Mouse (Mus musculus) limb, embryonic 11.5 days (tissue): Measurements from ENCODE around the gene Dmrtc1b. TPM values are rescaled to one million over a fixed set of nuclear protein-coding genes. Genes with fewer than 3 reads are reported as not detected.
"Not testable (repeated sequence)": the region's sequence is repeated elsewhere in the genome, so short reads cannot be mapped to it uniquely, and the experiment has no call there.

Source experiments
- ATAC-seq: fragments of 200-750 bp; cut with Nextera tagmentation; 2 replicates; pipeline ENCODE4 v1.8.0; 2017; ENCODE audit warnings: low read depth; ENCODE audit not compliant: insufficient number of reproducible peaks, low FRiP score, low TSS enrichment
- DNase-seq: peaks from one replicate; pipeline ENCODE4 v3.0.0-alpha.2; 2015; ENCODE audit warnings: low spot score
- H3K27ac ChIP-seq: fragments of 300-500 bp; sonication (generic); replicated peaks from 2 replicates; pipeline ENCODE4 v1.5.1; 2014; ENCODE audit warnings: low read depth, mild to moderate bottlenecking, low read length
- H3K27me3 ChIP-seq: fragments of 300-500 bp; sonication (generic); 2 replicates; pipeline ENCODE4 v1.6.1; 2014; ENCODE audit warnings: mild to moderate bottlenecking, low read length, mixed read lengths; ENCODE audit not compliant: control insufficient read depth, insufficient read depth
- H3K36me3 ChIP-seq: fragments of 300-500 bp; sonication (generic); 2 replicates; pipeline ENCODE4 v1.6.1; 2014; ENCODE audit warnings: mild to moderate bottlenecking, low read length, moderate library complexity, mixed read lengths; ENCODE audit not compliant: control insufficient read depth, insufficient read depth
- H3K4me1 ChIP-seq: fragments of 300-500 bp; sonication (generic); 2 replicates; pipeline ENCODE4 v1.6.1; 2014; ENCODE audit warnings: low read length, mixed read lengths; ENCODE audit not compliant: control insufficient read depth, insufficient read depth
- H3K4me2 ChIP-seq: fragments of 300-500 bp; sonication (generic); 2 replicates; pipeline ENCODE4 v1.6.1; 2014; ENCODE audit warnings: low read depth, mild to moderate bottlenecking, moderate library complexity; ENCODE audit not compliant: severe bottlenecking
- H3K4me3 ChIP-seq: fragments of 300-500 bp; sonication (generic); 2 replicates; pipeline ENCODE4 v1.5.1; 2014; ENCODE audit warnings: low read depth, low read length
- H3K9ac ChIP-seq: fragments of 300-500 bp; sonication (generic); 2 replicates; pipeline ENCODE4 v1.6.1; 2014; ENCODE audit warnings: mild to moderate bottlenecking, low read length
- H3K9me3 ChIP-seq: fragments of 300-500 bp; sonication (generic); 2 replicates; pipeline ENCODE4 v1.6.1; 2016; ENCODE audit warnings: low read length; ENCODE audit not compliant: control insufficient read depth
- WGBS: fragments of 180-500 bp; shearing (Covaris S2); extraction: QIAGEN DNeasy Blood & Tissue Kit; methylation state at CpG from one replicate; pipeline ENCODE4 v1.1.7; 2014; 5-methylcytosine and 5-hydroxymethylcytosine counted together
- polyA plus RNA-seq: library from polyadenylated mRNA; unstranded; fragments of >200 nt; fragmentation: Nextera tagmentation; extraction: Ambion mirVana; gene quantifications from 2 replicates; pipeline ENCODE4 v1.2.1, GENCODE M21; 2014

Gene Dmrtc1b
- not detected in 2 replicates for polyA plus RNA-seq

DNA sequence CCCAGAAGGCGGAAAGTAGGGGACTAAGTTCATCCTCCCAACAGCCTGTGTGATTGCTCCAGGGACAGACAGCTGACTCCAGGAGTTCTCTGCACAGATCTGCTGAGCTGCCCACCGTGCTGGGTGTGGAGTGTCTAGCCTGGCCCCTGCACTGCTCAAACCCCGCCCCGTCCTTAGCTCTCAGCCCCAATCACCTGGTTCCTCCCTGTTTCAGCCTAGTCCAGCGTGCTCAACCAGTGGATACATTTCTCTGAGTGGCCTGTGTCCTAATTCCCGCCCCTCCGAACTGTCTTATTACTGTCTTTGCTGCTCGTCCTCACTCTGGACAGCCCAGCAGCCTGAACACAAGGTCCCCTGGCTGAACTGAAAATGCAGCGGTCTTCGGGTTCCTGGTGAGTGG is at the start of gene Dmrtc1b, which contains the start of gene Gm9112:
TSS of gene Dmrtc1b (plus strand) at position 331 of the 400 bp plus-strand sequence.
TSS of gene Gm9112 (minus strand) at position 101 of the 400 bp plus-strand sequence.
- not testable (repeated sequence) for H3K4me3 ChIP-seq, H3K9ac ChIP-seq, ATAC-seq, H3K4me1 ChIP-seq, H3K27ac ChIP-seq, H3K9me3 ChIP-seq, H3K36me3 ChIP-seq, H3K27me3 ChIP-seq, H3K4me2 ChIP-seq, DNase-seq
- WGBS: 82% methylated on average over 7 of the region's 10 CpGs

DNA sequence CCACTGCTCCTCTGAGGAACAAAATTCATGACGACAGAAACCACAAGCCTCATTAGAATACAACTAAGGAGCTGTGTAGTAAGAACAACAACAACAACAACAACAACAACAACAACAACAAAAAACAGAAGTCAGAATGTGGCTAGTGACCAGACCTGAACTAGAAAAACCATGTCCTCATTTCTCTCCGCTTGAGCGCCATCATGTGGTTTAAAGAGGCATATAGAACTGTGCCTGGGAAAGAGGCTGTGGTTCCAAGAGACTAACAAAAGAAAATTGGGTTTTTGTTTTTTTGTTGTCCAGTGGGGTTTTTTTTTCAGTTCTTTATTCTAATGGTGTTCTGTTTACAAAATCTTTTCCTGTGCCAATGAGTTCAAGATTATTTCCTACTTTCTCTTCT is 47.0 kb upstream of the Dmrtc1b start:
- Histone ChIP-seq H3K27ac (no peak overlapping the region), H3K4me1 (no peaks in the 10 kb centered on the region), H3K4me3 (no peak overlapping the region), H3K27me3 (no peaks in the 10 kb centered on the region), H3K9me3 (no peaks in the 10 kb centered on the region), H3K4me2 (no peak overlapping the region), H3K36me3 (no peaks in the 10 kb centered on the region), H3K9ac (no peak overlapping the region)
- ATAC-seq (no peak), DNase-seq (peak; percentile 25)
- WGBS: 25% methylated on average over 3 of the region's 3 CpGs

DNA sequence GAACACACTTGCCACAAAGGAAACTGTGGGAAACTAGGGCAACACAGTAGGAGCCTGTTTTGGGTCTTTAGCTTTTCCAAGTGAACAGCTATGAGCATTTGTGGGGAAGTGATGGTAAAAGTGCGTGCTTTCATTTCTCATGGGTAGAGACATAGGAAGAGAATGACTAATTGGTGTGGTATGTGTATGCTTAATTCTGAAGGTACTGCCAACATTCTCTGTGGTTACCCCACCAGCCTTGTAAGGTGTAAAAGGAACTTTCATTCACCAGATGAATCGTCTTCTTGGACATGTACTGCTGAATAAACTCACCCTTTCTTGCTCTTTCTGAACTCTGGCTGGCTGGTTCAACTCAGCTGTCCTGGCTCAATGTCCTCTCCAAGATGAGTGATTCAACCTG is 41.0 kb upstream of the Dmrtc1b start:
- WGBS: 87% methylated on average over 2 of the region's 2 CpGs
- ATAC-seq: no peak

DNA sequence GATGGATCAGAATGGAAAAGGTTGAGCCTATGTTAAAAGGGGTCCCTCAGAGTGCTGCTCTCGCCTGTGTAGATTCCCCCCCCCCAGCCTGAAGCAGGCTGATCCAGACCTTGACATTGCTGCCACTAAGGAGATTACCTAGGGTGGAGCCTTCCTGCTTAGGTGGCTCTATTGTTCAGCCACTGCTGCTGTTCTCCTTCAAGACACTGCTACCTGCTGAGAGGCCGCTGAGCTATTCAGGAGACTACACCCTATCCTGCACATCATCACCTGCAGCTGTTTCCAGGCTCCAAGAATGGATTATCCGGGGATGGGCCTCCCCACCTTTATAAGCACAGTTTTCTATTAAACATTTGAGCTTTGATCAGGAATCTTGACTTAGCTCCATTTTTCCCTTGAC is 23.0 kb upstream of the Dmrtc1b start:
- H3K4me3 ChIP-seq, H3K4me2 ChIP-seq, DNase-seq, H3K9me3 ChIP-seq, H3K9ac ChIP-seq, H3K4me1 ChIP-seq, H3K36me3 ChIP-seq, ATAC-seq, H3K27me3 ChIP-seq, H3K27ac ChIP-seq: not testable (repeated sequence)
- 59% methylated on average over 3 of the region's 3 CpGs for WGBS

More for the DNA sequence above, 41.0 kb upstream of the Dmrtc1b start:
- no peak for DNase-seq
- Histone ChIP-seq H3K27ac (no peak overlapping the region), H3K36me3 (no peaks in the 10 kb centered on the region), H3K4me1 (no peaks in the 10 kb centered on the region), H3K9ac (no peak overlapping the region), H3K4me2 (no peak overlapping the region), H3K9me3 (no peaks in the 10 kb centered on the region), H3K4me3 (no peak overlapping the region), H3K27me3 (no peaks in the 10 kb centered on the region)

DNA sequence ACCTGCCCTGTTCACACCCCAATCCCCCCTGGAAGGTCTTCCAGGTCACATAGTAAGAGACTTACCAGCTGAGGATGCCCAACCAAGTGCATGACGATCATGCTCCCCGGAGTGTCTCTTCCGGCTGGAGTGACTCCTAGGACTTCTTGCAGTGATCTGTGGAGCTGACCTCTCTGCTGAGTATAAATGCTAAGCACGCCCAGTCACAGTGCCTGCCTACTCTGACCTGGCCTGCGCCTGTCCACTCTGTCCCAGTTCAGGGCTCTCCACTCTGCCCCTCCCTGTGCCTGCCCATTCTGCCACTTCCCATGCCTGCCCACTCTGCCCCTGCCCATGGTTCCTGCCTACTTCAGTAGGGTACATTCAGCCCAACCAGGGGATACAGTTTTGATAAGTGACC is 20.8 kb upstream of the Dmrtc1b start, which contains the start of gene Gm3880:
TSS of gene Gm3880 (minus strand) at position 101 of the 400 bp plus-strand sequence.
- not testable (repeated sequence) for DNase-seq, H3K27me3 ChIP-seq, H3K27ac ChIP-seq, ATAC-seq, H3K36me3 ChIP-seq, H3K9ac ChIP-seq, H3K4me3 ChIP-seq, H3K4me1 ChIP-seq, H3K4me2 ChIP-seq, H3K9me3 ChIP-seq
- 89% methylated on average over 5 of the region's 5 CpGs for WGBS

DNA sequence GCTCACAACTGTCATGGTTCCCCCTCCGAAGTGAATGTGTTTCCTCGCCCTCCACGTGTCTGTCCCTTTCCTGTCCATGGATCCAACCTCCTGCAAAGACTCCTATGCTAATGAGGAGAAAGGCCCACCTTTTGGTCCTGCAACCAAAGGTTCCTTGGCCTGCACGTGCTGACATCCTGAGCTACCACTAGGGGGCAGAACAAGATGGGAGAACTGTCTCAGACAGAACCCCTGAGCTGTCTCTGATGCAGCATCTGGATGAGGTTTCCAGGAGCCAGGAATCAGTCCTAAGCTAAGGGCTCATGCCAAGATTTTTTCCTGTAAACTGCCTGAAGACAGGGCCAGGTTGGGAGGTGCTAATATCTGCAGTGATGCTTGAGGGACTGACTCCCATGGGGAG is 18.4 kb upstream of the Dmrtc1b start:
- H3K4me1 ChIP-seq, H3K4me2 ChIP-seq, H3K9ac ChIP-seq, H3K9me3 ChIP-seq, H3K27me3 ChIP-seq, ATAC-seq, H3K36me3 ChIP-seq, H3K27ac ChIP-seq, H3K4me3 ChIP-seq: not testable (repeated sequence)
- DNase-seq: peak; percentile 29
- 25% methylated on average over 4 of the region's 4 CpGs for WGBS

DNA sequence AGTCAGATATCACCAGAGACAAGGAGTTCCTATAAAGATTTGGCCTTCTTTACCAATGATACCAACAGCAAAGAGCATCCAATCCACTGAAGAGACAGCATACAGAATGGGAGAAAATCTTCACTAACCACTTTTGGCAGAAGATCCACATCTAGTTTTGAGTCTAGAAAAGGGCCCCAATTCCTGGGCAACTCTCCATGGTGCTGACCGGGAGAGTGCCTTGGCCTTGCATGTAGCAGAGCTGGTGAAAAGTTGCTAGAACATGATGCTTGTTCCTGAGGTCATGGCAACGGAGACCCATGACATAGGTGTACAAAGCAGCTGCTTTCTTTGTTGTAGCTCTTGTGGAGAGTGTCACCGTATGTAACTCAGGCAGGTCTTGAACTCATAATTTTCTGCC is 7.0 kb upstream of the Dmrtc1b start:
- H3K27ac ChIP-seq, H3K27me3 ChIP-seq, H3K36me3 ChIP-seq, ATAC-seq, H3K9me3 ChIP-seq, H3K4me3 ChIP-seq, H3K4me1 ChIP-seq, H3K9ac ChIP-seq, H3K4me2 ChIP-seq: not testable (repeated sequence)
- 70% methylated on average over 3 of the region's 3 CpGs for WGBS
- DNase-seq: peak; percentile 38

DNA sequence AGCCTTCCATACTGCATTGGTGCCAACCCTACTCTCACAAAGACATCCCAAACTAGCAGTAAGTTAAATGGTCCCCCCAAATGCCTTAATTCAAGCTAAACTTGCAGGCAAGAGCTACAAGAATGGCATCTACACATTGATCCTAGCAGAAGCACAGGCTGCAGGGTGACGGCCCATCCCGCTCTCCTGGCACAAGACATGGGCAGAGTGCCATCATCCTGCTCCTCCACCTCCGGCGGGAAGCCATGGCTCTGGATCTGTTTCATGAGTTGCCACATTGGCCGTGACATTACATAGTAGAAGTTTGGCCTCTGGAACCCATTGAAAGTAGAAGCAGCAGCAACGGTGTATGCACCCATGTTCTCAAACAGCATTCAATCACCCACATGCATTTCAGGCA is 16.6 kb downstream of the Dmrtc1b start:
- H3K27ac ChIP-seq, H3K9me3 ChIP-seq, H3K36me3 ChIP-seq, H3K27me3 ChIP-seq, H3K4me1 ChIP-seq, H3K4me3 ChIP-seq, H3K9ac ChIP-seq, H3K4me2 ChIP-seq, ATAC-seq, DNase-seq: not testable (repeated sequence)
- 95% methylated on average over 6 of the region's 6 CpGs for WGBS
